Mouse (Mus musculus): ENCODE results near the gene Was.
"Not testable (repeated sequence)": the region's sequence is repeated elsewhere in the genome, so short reads cannot be mapped to it uniquely, and the experiment has no call there.

The Was gene

GRCm38 (mm10) chrX:8090346-8090953 is at the start of gene Was:
Was (minus strand) TSS chrX:8090498.
- no peak for DNase-seq (ENCODE audit: extremely low spot score)

GRCm38 (mm10) chrX:8139480-8139879 is 49.2 kb upstream of the Was start:
- no peak for DNase-seq (ENCODE audit: extremely low spot score)

- DNase-seq (ENCODE audit: extremely low spot score): no peak
Observed at GRCm38 (mm10) chrX:8135886-8136285, 45.6 kb upstream of the Was start.

- peak; percentile 87 for DNase-seq (ENCODE audit: extremely low spot score)
Observed at GRCm38 (mm10) chrX:8132017-8132976, 42.0 kb upstream of the Was start, which contains the start of gene Wdr13. Wdr13 (minus strand) TSS chrX:8132892.

- DNase-seq (ENCODE audit: extremely low spot score): no peak
Observed at GRCm38 (mm10) chrX:8131393-8131792, 41.1 kb upstream of the Was start.

- DNase-seq (ENCODE audit: extremely low spot score): no peak
Observed at GRCm38 (mm10) chrX:8125235-8125634, 34.9 kb upstream of the Was start.

GRCm38 (mm10) chrX:8123821-8124470 is 33.6 kb upstream of the Was start:
- no peak for DNase-seq (ENCODE audit: extremely low spot score)

GRCm38 (mm10) chrX:8117264-8117663 is 27.0 kb upstream of the Was start:
- DNase-seq (ENCODE audit: extremely low spot score): no peak

- DNase-seq (ENCODE audit: extremely low spot score): no peak
Observed at GRCm38 (mm10) chrX:8115275-8115674, 25.0 kb upstream of the Was start.

- DNase-seq (ENCODE audit: extremely low spot score): no peak
Observed at GRCm38 (mm10) chrX:8105019-8105418, 14.7 kb upstream of the Was start.

GRCm38 (mm10) chrX:8102213-8102668 is 11.9 kb upstream of the Was start:
- DNase-seq (ENCODE audit: extremely low spot score): no peak

GRCm38 (mm10) chrX:8101017-8101416 is 10.7 kb upstream of the Was start:
- peak; percentile 87 for DNase-seq (ENCODE audit: extremely low spot score)

- no peak for DNase-seq (ENCODE audit: extremely low spot score)
Observed at GRCm38 (mm10) chrX:8099435-8099834, 9.1 kb upstream of the Was start.

- peak; percentile 87 for DNase-seq (ENCODE audit: extremely low spot score)
Observed at GRCm38 (mm10) chrX:8096787-8097242, 6.5 kb upstream of the Was start.

- not testable (repeated sequence) for DNase-seq (ENCODE audit: extremely low spot score)
Observed at GRCm38 (mm10) chrX:8096068-8096786, 5.9 kb upstream of the Was start.

GRCm38 (mm10) chrX:8095546-8095945 is 5.2 kb upstream of the Was start:
- DNase-seq (ENCODE audit: extremely low spot score): no peak

GRCm38 (mm10) chrX:8090954-8091347 is 653 bp upstream of the Was start:
- DNase-seq (ENCODE audit: extremely low spot score): not testable (repeated sequence)

- DNase-seq (ENCODE audit: extremely low spot score): no peak
Observed at GRCm38 (mm10) chrX:8089746-8090145, 552 bp downstream of the Was start.

- DNase-seq (ENCODE audit: extremely low spot score): no peak
Observed at GRCm38 (mm10) chrX:8085611-8086010, 4.7 kb downstream of the Was start.

GRCm38 (mm10) chrX:8084771-8085259 is 5.5 kb downstream of the Was start:
- no peak for DNase-seq (ENCODE audit: extremely low spot score)

GRCm38 (mm10) chrX:8075104-8075503 is 15.2 kb downstream of the Was start:
- no peak for DNase-seq (ENCODE audit: extremely low spot score)

Measured in embryo, embryonic 9.5 days (tissue).